Mouse (Mus musculus): Measurements from ENCODE around the gene Grb10.

Grb10 gene

GRCm38 (mm10) chr11:12034371-12034770, 4.1 kb downstream of the Grb10 start:
- DNase-seq (ENCODE audit: low spot score): no peak

DNA sequence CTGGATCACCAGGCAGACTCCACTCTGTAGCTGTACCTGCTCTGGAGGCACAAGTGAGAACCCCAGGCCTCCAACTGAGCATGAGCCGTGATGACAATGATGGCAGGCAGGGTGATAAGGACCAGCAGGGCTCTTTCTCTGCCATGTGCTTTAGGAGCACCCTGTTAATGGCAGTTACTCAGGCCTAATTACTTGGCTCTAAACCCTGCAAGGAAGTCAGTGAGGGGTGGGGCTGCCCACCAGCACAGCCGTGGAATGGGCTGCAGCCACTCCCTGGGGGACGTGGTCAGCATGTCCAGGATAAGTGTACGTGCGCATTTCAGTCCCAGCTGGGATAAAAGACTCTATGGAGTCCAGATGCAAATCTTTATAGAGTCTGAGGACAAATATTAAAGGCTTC, 5.7 kb downstream of the Grb10 start:
- no peak for DNase-seq (ENCODE audit: low spot score)

DNA sequence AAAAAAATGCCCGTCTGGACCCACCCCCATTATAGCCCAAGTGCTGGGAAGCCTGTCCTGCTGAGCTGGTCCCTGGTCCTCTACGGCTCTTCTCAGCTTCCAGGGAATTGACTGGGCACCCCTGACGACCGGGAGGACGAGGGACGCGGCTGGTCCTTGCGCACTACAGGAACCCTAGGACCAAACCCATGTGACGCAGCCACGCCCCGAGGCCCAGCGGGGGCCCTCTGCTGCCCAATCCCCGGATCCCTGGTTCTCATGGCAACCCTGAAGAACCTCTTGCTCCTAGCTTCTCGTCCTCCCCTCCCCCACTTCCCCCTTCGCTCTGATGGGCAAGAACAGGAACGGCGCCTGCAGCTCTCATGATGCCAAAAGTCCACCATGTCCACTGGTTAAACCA, 11.8 kb downstream of the Grb10 start:
- peak; percentile 47 for DNase-seq (ENCODE audit: low spot score)

DNA sequence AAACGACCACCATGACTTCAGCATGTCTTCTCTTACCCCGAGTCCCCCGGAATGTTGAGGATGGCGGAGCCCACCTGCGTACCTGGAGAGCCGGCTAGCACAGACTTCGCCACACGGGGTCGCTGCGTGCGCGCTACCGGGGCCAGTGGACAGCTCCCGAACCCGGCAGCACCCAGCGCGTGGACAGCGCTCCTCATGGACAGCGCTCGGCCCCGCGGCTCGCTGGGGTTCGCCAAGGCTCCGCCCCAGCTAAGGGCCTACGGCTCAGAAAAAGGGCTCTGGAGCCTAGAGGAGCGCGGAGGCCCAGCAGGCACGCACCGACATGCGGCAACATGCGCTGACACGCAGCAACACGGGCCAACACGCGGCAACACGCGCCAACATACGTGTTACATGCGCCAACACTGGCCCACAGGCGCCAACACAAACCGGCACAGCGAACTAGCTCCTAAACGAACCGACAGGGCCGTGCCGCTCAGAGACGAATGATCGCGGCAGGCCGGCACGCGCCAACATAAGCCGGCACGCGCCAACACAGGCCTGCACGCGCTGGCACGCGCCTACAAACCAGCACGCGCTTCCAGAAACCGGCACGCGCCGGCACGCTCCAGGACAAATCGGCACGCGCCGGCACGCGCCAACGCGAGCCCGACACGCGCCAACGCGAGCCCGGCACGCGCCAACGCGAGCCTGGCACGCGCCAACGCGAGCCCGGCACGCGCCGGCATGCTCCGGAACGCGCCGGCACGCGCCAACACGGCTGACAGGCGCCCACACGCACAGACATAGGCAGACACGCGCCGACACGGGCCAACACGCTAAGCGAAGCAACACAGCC, 12.5 kb downstream of the Grb10 start:
- peak; percentile 90 for DNase-seq (ENCODE audit: low spot score)

- no peak for DNase-seq (ENCODE audit: low spot score)
Measured at GRCm38 (mm10) chr11:12025392-12025755, 13.1 kb downstream of the Grb10 start.

DNA sequence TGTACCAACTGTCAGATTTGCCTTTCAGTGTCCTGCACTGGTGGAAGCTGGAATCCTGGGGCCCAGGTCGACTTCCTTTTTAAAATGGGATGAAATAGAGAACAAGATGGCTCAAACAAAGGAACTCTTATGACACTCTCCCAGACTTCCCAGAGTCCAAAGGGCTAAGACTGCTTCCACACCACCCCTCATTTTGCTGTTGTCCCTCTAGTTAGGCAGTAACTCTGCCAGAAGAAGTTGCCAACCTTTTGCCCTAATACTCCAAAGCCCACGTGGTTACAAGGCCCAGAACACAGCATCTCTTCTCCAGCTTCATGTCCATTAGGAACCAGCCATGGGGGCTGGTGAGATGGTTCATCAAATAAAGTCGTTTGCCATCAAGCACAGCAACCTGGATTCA, 15.4 kb downstream of the Grb10 start:
- no peak for DNase-seq (ENCODE audit: low spot score)

DNA sequence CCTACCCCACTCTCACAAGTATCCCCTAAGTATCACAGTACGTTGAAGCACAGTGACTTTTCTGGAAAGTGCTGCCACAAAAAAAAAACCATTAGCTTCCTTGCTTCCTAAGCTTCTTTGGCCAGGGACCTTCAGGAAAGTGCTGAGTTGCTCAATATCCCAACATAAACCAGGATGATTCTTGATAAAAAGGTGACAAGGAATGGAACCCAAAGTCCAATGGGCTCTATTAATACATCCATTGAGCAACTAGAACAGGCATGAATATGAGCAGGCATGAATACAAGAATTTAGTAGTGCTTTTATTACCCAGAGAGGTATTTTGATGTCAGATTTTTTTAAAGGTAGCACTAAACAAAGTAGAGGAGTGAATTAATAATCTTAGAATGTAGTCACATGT, 18.8 kb downstream of the Grb10 start:
- DNase-seq (ENCODE audit: low spot score): no peak

- DNase-seq (ENCODE audit: low spot score): no peak
Measured at GRCm38 (mm10) chr11:12018604-12019003, 19.9 kb downstream of the Grb10 start.

DNA sequence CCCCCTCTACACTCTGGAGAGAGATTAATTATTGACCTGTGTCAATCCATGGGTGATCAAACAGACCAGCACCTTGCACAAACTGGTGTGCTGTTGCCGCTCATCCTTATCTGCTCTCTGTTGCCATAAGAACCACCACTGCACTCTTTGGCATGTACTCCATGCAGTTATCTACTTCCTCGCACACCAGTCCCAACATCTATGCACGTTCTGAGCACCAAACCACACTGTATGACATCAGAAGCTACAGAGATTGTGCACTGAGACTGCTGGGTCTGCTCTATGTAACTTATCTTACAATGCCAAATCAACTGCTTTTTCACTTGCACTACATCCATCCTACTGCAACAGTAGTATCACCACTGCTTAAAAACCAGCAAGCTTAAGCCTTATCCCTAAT, 28.4 kb downstream of the Grb10 start:
- no peak for DNase-seq (ENCODE audit: low spot score)

- no peak for DNase-seq (ENCODE audit: low spot score)
Measured at GRCm38 (mm10) chr11:12000293-12000910, 38.1 kb downstream of the Grb10 start.

DNA sequence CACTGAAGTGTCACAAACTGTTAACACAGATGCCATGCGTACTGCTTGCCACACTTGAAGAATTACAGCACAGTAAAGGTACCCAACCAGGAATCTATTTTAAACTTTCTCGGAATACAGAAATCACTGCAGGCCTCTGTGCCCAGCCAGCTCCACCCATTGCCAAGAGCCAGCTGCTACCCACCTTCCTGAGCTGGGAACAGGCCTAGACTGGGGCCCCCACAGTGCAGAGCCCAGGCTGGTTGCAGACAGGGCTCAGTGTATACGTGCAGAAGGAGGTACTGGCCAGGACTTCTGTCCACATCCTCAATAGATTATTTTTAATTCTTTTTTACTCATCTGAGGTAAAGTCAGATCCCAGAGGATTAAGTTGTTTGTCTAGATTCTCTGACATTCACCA, 39.6 kb downstream of the Grb10 start:
- DNase-seq (ENCODE audit: low spot score): no peak

- no peak for DNase-seq (ENCODE audit: low spot score)
Measured at GRCm38 (mm10) chr11:11997045-11997444, 41.4 kb downstream of the Grb10 start.

DNA sequence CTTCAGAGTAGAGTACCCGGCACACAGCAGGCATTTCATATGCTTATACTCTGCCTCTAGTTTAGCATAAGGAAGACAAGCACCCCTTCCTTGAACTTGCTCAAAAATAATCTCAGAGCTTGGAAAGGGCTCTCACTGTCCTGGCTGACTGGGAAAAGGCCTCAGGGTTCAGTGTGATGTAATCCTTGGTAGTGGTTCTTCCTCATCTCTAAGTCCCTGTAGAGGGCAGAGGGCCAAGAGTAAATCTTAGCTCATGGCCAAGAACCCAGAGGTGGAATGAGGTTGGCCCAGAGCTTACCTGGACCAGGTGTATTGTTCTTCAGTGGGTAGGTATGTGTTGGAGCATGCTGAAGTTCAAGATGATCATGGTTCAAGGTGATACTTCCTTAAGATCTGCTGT, 43.1 kb downstream of the Grb10 start:
- no peak for DNase-seq (ENCODE audit: low spot score)

DNA sequence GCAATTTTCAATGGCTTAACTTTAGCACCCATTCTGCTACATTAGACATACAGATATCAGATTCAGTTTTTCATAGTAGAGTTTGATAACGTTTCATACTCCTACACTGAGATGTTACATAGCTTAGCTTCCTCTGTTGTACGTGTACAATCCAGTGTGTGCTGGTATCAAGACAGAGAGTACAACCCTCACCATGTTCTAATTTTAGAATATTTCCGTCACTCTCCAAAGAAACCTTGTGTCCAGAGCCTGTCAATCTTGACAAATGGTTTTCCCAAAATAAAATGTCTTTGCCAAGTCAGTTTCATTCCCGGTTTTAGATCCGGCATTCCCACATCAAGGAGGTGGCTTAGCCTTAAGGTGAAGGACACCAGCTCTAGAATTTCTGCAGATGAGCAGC, 44.7 kb downstream of the Grb10 start:
- DNase-seq (ENCODE audit: low spot score): no peak

- no peak for DNase-seq (ENCODE audit: low spot score)
Measured at GRCm38 (mm10) chr11:11993183-11993582, 45.3 kb downstream of the Grb10 start.

GRCm38 (mm10) chr11:11989850-11990249, 48.6 kb downstream of the Grb10 start:
- no peak for DNase-seq (ENCODE audit: low spot score)

DNA sequence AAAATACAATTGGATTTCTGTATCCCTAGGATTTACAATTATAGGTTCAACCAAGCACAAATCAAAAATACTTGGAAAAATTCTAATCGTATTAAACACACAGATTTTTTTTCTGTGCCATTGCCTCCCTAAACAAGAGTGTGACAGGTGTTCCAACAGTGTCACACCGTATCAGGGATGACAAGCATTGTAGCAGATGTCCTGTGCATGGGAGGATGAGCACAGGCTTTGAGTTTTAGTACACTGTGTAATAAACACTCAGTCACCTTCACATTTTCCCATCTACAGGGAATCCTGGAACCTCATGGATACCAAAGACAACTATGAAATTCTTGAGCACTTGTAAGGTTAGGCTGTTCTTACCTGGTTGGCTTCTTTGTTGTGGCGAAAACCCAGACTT, 51.2 kb downstream of the Grb10 start:
- no peak for DNase-seq (ENCODE audit: low spot score)

DNA sequence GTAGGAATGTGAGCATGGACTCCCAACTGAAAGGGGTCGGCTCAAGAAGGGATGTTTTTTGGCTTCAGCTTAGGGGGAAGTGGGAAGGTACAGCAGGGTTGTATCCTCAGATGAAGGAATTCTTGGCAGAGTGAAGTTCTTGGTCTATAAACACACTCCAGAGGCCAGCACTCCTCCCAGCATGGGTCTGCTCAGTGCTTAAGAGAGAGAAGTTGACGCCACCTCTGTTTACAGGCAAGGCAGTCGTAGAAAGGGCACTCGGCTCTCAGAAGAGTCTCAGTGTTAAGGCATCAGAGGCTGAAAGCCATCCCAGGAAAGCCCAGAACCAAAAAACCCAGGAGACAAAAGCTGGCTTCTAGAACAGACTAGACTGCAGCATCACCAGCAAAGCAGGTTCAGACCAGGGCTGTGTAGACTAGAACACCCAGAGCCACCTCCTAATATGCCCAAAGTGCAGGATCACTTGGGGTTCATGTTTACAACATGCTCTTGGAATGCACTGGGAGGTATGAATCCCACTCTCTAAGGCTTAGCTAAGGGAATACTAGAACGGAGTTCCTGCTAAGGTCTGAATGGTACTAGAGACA, 59.8 kb downstream of the Grb10 start:
- no peak for DNase-seq (ENCODE audit: low spot score)

GRCm38 (mm10) chr11:11974591-11975255, 63.8 kb downstream of the Grb10 start:
- no peak for DNase-seq (ENCODE audit: low spot score)

DNA sequence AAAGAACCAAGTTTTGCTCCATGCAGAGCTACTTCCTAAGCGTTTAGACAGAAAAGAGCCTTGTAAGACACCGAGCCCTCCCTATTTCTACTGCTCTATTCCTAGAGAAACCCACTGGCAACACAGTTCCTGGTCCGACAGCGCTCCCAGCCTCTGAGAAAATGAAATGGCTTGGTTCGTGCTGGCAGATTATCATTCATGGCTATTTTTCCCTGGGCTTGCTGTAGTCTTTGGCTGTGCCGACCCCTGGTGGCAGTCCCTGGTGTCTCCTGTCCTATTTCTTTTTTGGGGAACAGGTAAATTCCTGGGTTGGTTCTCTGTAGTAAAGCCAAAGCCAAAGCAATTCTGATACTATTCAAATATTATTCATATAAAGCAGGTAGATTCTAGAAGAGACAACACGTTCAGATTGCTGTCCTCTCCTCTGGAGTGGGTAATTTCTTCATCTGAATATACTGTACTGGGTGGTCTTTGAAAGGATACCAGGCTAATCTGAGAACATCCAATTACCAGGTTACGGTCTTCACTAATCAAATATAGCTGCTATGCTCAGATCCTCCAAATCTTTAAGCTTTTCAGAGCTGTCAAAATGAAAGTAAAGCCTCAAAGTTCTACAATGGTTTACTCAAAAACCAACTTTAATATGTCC, 65.0 kb downstream of the Grb10 start:
- DNase-seq (ENCODE audit: low spot score): peak; percentile 85

DNA sequence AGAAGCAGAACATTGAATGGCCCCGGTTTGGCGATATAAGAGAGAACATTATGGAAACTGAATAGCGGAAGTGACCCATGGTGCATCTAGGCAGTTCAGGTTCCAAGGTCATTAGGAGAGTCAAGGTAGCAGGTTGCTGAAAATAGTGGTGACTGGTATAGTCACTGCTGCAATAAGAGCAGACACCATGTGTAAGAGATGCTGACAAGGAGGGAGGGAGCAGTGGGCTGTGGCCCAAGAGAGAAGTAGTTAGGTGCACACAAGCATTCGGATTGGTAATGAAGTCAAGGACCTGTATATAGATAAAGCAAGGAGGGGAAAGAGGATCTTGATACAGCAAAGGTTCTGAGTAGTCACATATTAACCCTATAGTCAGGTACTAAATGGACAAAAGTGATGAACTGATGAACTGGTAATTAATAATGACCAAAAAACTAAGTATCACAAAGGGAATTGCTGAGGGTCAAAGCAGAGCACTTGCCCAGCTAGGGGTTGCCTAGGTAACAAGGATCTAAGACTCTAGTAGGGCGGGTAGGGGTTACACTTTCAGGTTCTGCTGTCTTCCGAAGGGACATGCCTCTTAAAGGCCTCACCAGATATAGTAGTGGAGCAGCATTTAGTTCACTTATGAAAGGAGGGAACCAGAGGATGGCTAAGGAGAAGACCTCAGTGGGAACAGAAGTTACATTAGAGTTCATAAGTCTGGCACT, 65.9 kb downstream of the Grb10 start:
- no peak for DNase-seq (ENCODE audit: low spot score)

DNA sequence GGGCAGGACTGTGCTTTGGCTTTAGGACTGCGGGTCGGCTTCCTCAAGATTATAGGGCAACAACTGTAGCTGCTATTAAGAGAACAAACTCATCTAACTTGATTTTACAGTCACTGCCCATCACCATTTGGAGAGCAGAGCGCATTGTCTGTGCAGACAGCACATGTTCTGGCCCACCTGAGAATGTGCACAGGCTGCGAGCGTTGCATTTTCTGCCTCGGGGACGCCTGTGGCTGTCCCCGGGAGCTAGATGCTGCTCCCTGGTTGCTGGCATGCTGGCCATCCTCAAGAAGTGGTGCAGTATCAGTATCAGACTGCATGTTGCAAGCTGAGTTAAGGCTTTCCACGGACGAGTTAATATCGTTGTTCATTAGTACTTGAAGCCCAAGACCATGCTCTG, 68.2 kb downstream of the Grb10 start:
- no peak for DNase-seq (ENCODE audit: low spot score)
